Mouse (Mus musculus): ENCODE results near the gene Foxo3. TPM values are rescaled to one million over a fixed set of nuclear protein-coding genes. Genes with fewer than 3 reads are reported as not detected.

Gene Foxo3
- polyA plus RNA-seq, 3 experiments from 2014 or later: 6.6 to 11.9 (median 9.2) TPM

GRCm38 (mm10) chr10:42177771-42178674 is 98.5 kb downstream of the Foxo3 start:
- no peak for ATAC-seq

GRCm38 (mm10) chr10:42174283-42174682 is 102.3 kb downstream of the Foxo3 start:
- ATAC-seq: no peak

GRCm38 (mm10) chr10:42173839-42174238 is 102.7 kb downstream of the Foxo3 start:
- no peak for ATAC-seq

GRCm38 (mm10) chr10:42170889-42171347 is 105.6 kb downstream of the Foxo3 start:
- ATAC-seq: no peak

GRCm38 (mm10) chr10:42170201-42170600 is 106.4 kb downstream of the Foxo3 start:
- no peak for ATAC-seq

GRCm38 (mm10) chr10:42154727-42155126 is 121.8 kb downstream of the Foxo3 start:
- no peak for ATAC-seq

GRCm38 (mm10) chr10:42152426-42153205 is 123.9 kb downstream of the Foxo3 start:
- no peak for ATAC-seq

GRCm38 (mm10) chr10:42149767-42150166 is 126.8 kb downstream of the Foxo3 start:
- no peak for ATAC-seq

- no peak for ATAC-seq
Observed at GRCm38 (mm10) chr10:42148326-42148725, 128.2 kb downstream of the Foxo3 start.

- no peak for ATAC-seq
Observed at GRCm38 (mm10) chr10:42145221-42145620, 131.3 kb downstream of the Foxo3 start.

GRCm38 (mm10) chr10:42144788-42145187 is 131.8 kb downstream of the Foxo3 start:
- no peak for ATAC-seq

- no peak for ATAC-seq
Observed at GRCm38 (mm10) chr10:42144176-42144575, 132.4 kb downstream of the Foxo3 start.

GRCm38 (mm10) chr10:42142791-42143190 is 133.8 kb downstream of the Foxo3 start:
- no peak for ATAC-seq

GRCm38 (mm10) chr10:42142081-42142480 is 134.5 kb downstream of the Foxo3 start:
- ATAC-seq: no peak

- ATAC-seq: no peak
Observed at GRCm38 (mm10) chr10:42139749-42140148, 136.8 kb downstream of the Foxo3 start.

GRCm38 (mm10) chr10:42134759-42135702 is 141.5 kb downstream of the Foxo3 start:
- ATAC-seq: no peak

Other genes starting within 250 kb of the Foxo3 start
- 1 to 10 TPM; 3.3 to 5.5 (median 3.4) TPM for gene Afg1l, start 201.8 kb upstream of the Foxo3 start, polyA plus RNA-seq (2017; shearing (Covaris generic))
- 100 to 1,000 TPM; 198 to 221 (median 215) TPM for gene Snx3, start 225.3 kb upstream of the Foxo3 start, polyA plus RNA-seq (2017; shearing (Covaris generic))

Measured in inflammation-experienced regulatory T-cells, adult 6 months (primary cell).